Mouse (Mus musculus): ENCODE results near the gene Gm19345. TPM values are rescaled to one million over a fixed set of nuclear protein-coding genes. Genes with fewer than 3 reads are reported as not detected.

Gm19345 gene
- polyA plus RNA-seq, 1 experiment = not detected

DNA sequence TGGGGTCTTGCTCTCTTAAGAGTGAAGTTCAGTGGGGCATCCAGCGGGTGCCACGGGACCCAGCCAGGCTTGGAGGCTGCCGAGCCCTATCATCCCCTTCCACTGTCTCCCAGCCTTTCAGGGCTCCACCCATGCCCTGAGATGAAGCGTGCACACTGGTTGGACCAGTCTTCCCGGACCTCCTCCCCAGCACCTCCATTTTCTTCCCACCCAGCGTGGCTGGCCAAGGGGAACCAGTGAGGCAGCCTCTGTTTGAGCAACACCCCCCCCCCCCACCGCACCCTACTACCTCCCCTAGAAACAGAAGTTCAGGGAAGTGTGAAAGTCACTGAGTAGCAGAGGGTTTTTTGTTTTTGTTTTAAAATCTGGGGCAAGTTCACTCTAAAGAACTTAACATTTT lies 36.0 kb downstream of the Gm19345 start, which contains the start of gene Ceacam19:
Gene Ceacam19 (minus strand): TSS at position 117 of the 400 bp plus-strand sequence.
- Histone ChIP-seq H3K4me1 (ENCODE audit: control insufficient read depth, insufficient read depth, low read length) (peaks cover 14% of the 10 kb centered on the region), H3K27ac (ENCODE audit: insufficient read depth, low read depth, low read length) (no peak within 1 kb of the TSS), H3K4me3 (ENCODE audit: insufficient read depth, low read length) (no peak within 1 kb of the TSS)
- TF ChIP-seq CTCF (IDR thresholded peaks at IDR 0.05; ENCODE audit: low read depth, low read length) (no peak), POLR2A (IDR thresholded peaks at IDR 0.05; ENCODE audit: borderline replicate concordance, low read depth, low read length) (no peak)

DNA sequence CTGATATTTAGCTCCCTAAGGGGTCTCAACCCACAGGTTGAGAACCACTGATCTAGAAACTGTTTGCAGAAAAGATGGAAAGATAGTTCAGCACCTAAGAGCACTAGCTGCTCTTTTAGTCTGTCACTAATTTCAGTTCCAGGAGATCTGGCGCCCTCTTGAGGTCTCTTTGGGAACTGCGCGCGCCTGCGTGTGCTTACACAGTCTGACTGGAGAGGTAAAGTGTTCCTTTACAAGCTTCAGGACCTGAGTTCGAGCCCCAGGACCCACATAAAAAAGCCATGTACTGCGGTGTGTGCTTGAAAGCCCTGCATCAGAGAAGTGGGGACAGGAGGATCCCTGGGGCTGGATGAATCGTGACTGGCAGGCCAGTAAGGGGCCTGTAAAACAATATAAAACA lies 38.1 kb downstream of the Gm19345 start:
- Histone ChIP-seq H3K4me3 (ENCODE audit: insufficient read depth, low read length) (no peak overlapping the region), H3K27ac (ENCODE audit: insufficient read depth, low read depth, low read length) (no peak overlapping the region), H3K4me1 (ENCODE audit: control insufficient read depth, insufficient read depth, low read length) (peaks cover 14% of the 10 kb centered on the region)
- TF ChIP-seq CTCF (IDR thresholded peaks at IDR 0.05; ENCODE audit: low read depth, low read length) (peak; percentile 83), POLR2A (IDR thresholded peaks at IDR 0.05; ENCODE audit: borderline replicate concordance, low read depth, low read length) (no peak)

Other genes starting within 250 kb of the Gm19345 start
- 41.1 and 53.9 TPM in 2 replicates for gene Clasrp, start 247.5 kb upstream of the Gm19345 start, polyA plus RNA-seq (2012; ENCODE audit: insufficient read depth, insufficient read length, missing spikeins)
- 33.2 and 35.7 TPM in 2 replicates for gene Relb, start 222.6 kb upstream of the Gm19345 start, polyA plus RNA-seq (2012; ENCODE audit: insufficient read depth, insufficient read length, missing spikeins)
- 81.9 and 95.3 TPM in 2 replicates for gene Clptm1, start 187.0 kb upstream of the Gm19345 start, polyA plus RNA-seq (2012; ENCODE audit: insufficient read depth, insufficient read length, missing spikeins)
- 56.2 and 70.4 TPM in 2 replicates for gene Apoc2, start 174.1 kb upstream of the Gm19345 start, polyA plus RNA-seq (2012; ENCODE audit: insufficient read depth, insufficient read length, missing spikeins)
- not detected in 2 replicates for gene Gm44805, start 170.6 kb upstream of the Gm19345 start, polyA plus RNA-seq (2012; ENCODE audit: insufficient read depth, insufficient read length, missing spikeins)
- not detected in 2 replicates for gene Apoc4, start 170.5 kb upstream of the Gm19345 start, polyA plus RNA-seq (2012; ENCODE audit: insufficient read depth, insufficient read length, missing spikeins)
- gene Apoc1, start 159.3 kb upstream of the Gm19345 start, polyA plus RNA-seq (2012; ENCODE audit: insufficient read depth, insufficient read length, missing spikeins) = not detected in 2 replicates
- gene Apoe, start 152.8 kb upstream of the Gm19345 start, polyA plus RNA-seq (2012; ENCODE audit: insufficient read depth, insufficient read length, missing spikeins) = 16,287 and 16,533 TPM in 2 replicates
- gene Tomm40, start 136.6 kb upstream of the Gm19345 start, polyA plus RNA-seq (2012; ENCODE audit: insufficient read depth, insufficient read length, missing spikeins) = 23.8 and 25.2 TPM in 2 replicates
- gene Nectin2, start 101.5 kb upstream of the Gm19345 start, polyA plus RNA-seq (2012; ENCODE audit: insufficient read depth, insufficient read length, missing spikeins) = 12.7 and 12.9 TPM in 2 replicates
- 0.52 and 2.6 TPM in 2 replicates for gene Bcam, start 81.0 kb upstream of the Gm19345 start, polyA plus RNA-seq (2012; ENCODE audit: insufficient read depth, insufficient read length, missing spikeins)
- gene Cblc, start 55.2 kb upstream of the Gm19345 start, polyA plus RNA-seq (2012; ENCODE audit: insufficient read depth, insufficient read length, missing spikeins) = not detected in 2 replicates
- 60.7 and 72.2 TPM in 2 replicates for gene Bcl3, start 29.2 kb upstream of the Gm19345 start, polyA plus RNA-seq (2012; ENCODE audit: insufficient read depth, insufficient read length, missing spikeins)
- gene Ceacam16, start 9.3 kb downstream of the Gm19345 start, polyA plus RNA-seq (2012; ENCODE audit: insufficient read depth, insufficient read length, missing spikeins) = 1.6 and 3.5 TPM in 2 replicates
- 8.1 and 8.5 TPM in 2 replicates for gene Ceacam19, start 36.0 kb downstream of the Gm19345 start, polyA plus RNA-seq (2012; ENCODE audit: insufficient read depth, insufficient read length, missing spikeins)
- gene Pvr, start 69.2 kb downstream of the Gm19345 start, polyA plus RNA-seq (2012; ENCODE audit: insufficient read depth, insufficient read length, missing spikeins) = 13.0 and 16.9 TPM in 2 replicates
- gene Igsf23, start 98.8 kb downstream of the Gm19345 start, polyA plus RNA-seq (2012; ENCODE audit: insufficient read depth, insufficient read length, missing spikeins) = not detected in 2 replicates
- not detected in 2 replicates for gene Ceacam20, start 113.4 kb downstream of the Gm19345 start, polyA plus RNA-seq (2012; ENCODE audit: insufficient read depth, insufficient read length, missing spikeins)
- gene Nlrp9b, start 139.5 kb downstream of the Gm19345 start, polyA plus RNA-seq (2012; ENCODE audit: insufficient read depth, insufficient read length, missing spikeins) = not detected in 2 replicates
- not detected in 2 replicates for gene Vmn1r91, start 247.7 kb downstream of the Gm19345 start, polyA plus RNA-seq (2012; ENCODE audit: insufficient read depth, insufficient read length, missing spikeins)